Mouse (Mus musculus): Measurements from ENCODE around the gene St5.

DNA sequence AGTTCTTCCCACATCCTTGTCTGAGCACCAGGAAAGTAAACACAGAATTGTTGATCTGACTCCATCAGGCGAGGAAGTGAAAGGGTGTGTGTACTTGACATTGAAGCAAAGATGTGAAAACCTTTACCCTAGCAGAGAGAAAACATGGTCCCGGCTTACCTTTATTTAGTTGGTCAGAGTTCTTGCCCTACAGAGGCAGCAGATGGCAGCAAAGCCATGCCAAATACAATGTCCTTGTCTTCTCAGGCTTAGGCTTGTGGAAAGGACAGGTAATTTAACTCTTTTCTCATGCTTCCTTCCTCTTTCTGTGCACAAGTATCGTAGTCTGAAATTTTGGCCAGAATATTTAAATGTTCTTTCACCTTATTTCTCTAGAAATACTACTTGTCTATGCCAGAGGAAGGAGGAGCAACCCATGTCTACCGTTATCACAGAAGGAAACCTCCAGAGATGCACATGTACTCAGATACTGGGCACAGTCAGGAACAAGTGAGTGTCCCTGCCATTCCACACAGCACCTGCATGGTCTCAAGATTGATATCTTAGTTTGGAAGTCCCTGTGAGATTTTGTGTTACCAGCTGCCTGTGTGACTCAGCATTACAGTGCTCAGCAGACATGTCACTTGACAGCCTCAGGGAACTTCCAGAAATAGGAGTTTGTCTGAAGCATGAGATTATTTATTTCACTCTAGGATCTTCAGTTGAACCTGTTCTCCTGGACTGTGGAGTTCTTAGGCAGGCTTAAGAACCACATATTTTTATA lies 3.8 kb upstream of the St5 start:
- peak; percentile 44 to 81 (median 62) for TF ChIP-seq CTCF (IDR thresholded peaks at IDR 0.05 in 2 of 3, conservative IDR thresholded peaks at IDR 0.05 in 1 of 3; ENCODE audit: control insufficient read depth in 1 of 3, insufficient read depth in 1 of 3, low read depth in 2 of 3, low read length in 3 of 3, poor library complexity in 1 of 3, severe bottlenecking in 1 of 3)
- no peak for TF ChIP-seq MAFK (IDR thresholded peaks at IDR 0.05; ENCODE audit: borderline replicate concordance, low read depth, low read length)
- no peak for TF ChIP-seq ELF1 (IDR thresholded peaks at IDR 0.05; ENCODE audit: low read depth, low read length)
- TF ChIP-seq EP300 (IDR thresholded peaks at IDR 0.05; ENCODE audit: low read depth in 1 of 2, low read length in 2 of 2): 0 out of 4 replicates have a peak, but pooled peaks of 1 of the 2 experiments have one; percentile 5
